Mouse (Mus musculus) midbrain, embryonic 12.5 days (tissue): Measurements from ENCODE around the gene Faap20. TPM values are rescaled to one million over a fixed set of nuclear protein-coding genes. Genes with fewer than 3 reads are reported as not detected.
A peak's percentile ranks its signal among the peaks of the same experiment; 100 is the strongest.

Experiments
- ATAC-seq: fragments of 200-750 bp; cut with Nextera tagmentation; 2 replicates; pipeline ENCODE4 v1.8.0; 2017; ENCODE audit warnings: low read depth, moderate TSS enrichment, moderate library complexity; ENCODE audit not compliant: low FRiP score
- H3K27ac ChIP-seq: fragments of 300-500 bp; sonication (generic); replicated peaks from 2 replicates; pipeline ENCODE4 v1.5.1; 2016; ENCODE audit warnings: mild to moderate bottlenecking
- H3K27me3 ChIP-seq: fragments of 300-500 bp; sonication (generic); 2 replicates; pipeline ENCODE4 v1.6.1; 2016; ENCODE audit warnings: mild to moderate bottlenecking
- H3K36me3 ChIP-seq: fragments of 300-500 bp; sonication (generic); 2 replicates; pipeline ENCODE4 v1.6.1; 2016
- H3K4me1 ChIP-seq: fragments of 300-500 bp; sonication (generic); 2 replicates; pipeline ENCODE4 v1.6.1; 2016
- H3K4me2 ChIP-seq: fragments of 300-500 bp; sonication (generic); replicated peaks from 2 replicates; pipeline ENCODE4 v1.6.1; 2016; ENCODE audit warnings: mild to moderate bottlenecking, moderate library complexity
- H3K4me3 ChIP-seq: fragments of 300-500 bp; sonication (generic); 2 replicates; pipeline ENCODE4 v1.5.1; 2016; ENCODE audit warnings: mild to moderate bottlenecking
- H3K9ac ChIP-seq: fragments of 300-500 bp; sonication (generic); replicated peaks from 2 replicates; pipeline ENCODE4 v1.6.1; 2016; ENCODE audit warnings: mild to moderate bottlenecking, moderate library complexity
- H3K9me3 ChIP-seq: fragments of 300-500 bp; sonication (generic); 2 replicates; pipeline ENCODE4 v1.6.1; 2016; ENCODE audit warnings: mild to moderate bottlenecking
- WGBS: fragments of 180-500 bp; shearing (Covaris S2); methylation state at CpG from one replicate; pipeline ENCODE4 v1.1.7; 2016; 5-methylcytosine and 5-hydroxymethylcytosine counted together
- polyA plus RNA-seq: library from polyadenylated mRNA; unstranded; fragments of >200 nt; fragmentation: Nextera tagmentation; extraction: Ambion mirVana; gene quantifications from 2 replicates; pipeline ENCODE4 v1.2.1, GENCODE M21; 2016

The Faap20 gene
- polyA plus RNA-seq, 1 experiment from 2014 or later = 102 TPM

- Histone ChIP-seq H3K4me1 (no peaks in the 10 kb centered on the region), H3K27me3 (no peaks in the 10 kb centered on the region), H3K4me2 (no peak overlapping the region), H3K4me3 (no peak overlapping the region), H3K9ac (no peak overlapping the region), H3K9me3 (no peaks in the 10 kb centered on the region), H3K36me3 (no peaks in the 10 kb centered on the region), H3K27ac (no peak overlapping the region)
- ATAC-seq = no peak
- WGBS = 84% methylated on average over 4 of the region's 4 CpGs
Observed at GRCm38 (mm10) chr4:155295996-155296395, 46.4 kb downstream of the Faap20 start.

- Histone ChIP-seq H3K9ac (no peak overlapping the region), H3K36me3 (no peaks in the 10 kb centered on the region), H3K4me2 (no peak overlapping the region), H3K27me3 (no peaks in the 10 kb centered on the region), H3K4me3 (no peak overlapping the region), H3K27ac (no peak overlapping the region), H3K4me1 (no peaks in the 10 kb centered on the region; the same call in 1 of the 2 replicates), H3K9me3 (no peaks in the 10 kb centered on the region)
- 62% methylated on average over 2 of the region's 2 CpGs for WGBS
- no peak for ATAC-seq
Observed at GRCm38 (mm10) chr4:155297057-155297456, 47.5 kb downstream of the Faap20 start.

DNA sequence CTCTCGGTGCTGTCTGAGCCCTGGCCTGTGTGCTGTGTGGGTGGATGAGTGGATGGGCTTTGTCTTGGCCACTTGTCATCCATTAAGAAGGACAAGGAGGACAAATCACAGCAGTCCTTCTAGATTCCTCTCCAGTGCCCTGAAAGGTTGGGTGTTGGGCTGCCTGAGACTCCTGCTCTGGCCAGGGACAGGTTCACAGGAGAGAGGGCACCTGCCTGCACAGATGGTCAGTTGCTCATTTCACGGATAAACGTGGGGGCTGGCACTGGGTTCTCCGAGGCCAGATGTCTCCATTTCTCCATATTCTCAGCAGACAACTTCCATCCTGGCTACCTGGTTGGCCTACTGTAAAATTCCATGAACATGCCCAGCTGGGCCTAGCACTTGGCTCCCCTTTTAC, 49.2 kb downstream of the Faap20 start:
- H3K27ac ChIP-seq = no peak overlapping the region
- no peaks in the 10 kb centered on the region for H3K9me3 ChIP-seq
- WGBS = 86% methylated on average over 4 of the region's 4 CpGs
- H3K4me2 ChIP-seq = no peak overlapping the region
- ATAC-seq = no peak
- no peak overlapping the region for H3K9ac ChIP-seq
- H3K4me1 ChIP-seq = no peaks in the 10 kb centered on the region; the same call in 1 of the 2 replicates
- no peak overlapping the region for H3K4me3 ChIP-seq
- no peaks in the 10 kb centered on the region for H3K27me3 ChIP-seq
- H3K36me3 ChIP-seq = no peaks in the 10 kb centered on the region

DNA sequence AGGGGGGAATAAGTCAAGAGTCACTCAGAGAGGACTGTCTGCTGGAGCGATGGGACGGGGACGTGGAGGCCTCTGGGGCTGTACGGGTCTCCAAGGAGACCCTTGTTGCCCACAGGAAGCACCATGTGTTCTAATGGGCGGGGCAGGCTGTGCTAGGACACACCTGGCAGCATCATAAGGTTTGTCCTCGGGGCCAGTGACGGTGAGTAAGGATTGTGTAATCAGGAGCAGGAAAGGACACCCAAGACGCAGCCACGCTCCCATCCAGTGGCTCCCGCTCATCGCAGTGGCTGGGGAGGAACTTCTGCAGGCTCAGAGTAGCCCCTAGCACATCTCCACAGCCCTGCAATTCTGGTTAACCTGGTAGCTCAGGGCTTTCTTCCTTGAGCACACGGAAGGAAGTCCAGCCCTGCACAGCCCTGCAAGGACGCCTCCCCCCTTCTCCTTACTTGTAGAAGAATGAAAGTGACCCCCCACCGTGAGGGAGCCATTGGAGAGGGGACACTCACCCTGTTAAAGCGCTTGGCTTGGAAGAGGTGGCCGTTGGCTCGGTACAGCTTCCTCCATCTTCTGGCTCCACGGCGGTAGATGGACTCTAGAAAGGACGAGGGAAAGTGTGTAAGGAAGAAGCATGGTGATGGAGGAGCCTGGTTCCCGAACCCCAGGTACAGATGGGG, 51.0 kb downstream of the Faap20 start:
- Histone ChIP-seq H3K27me3 (no peaks in the 10 kb centered on the region), H3K9ac (no peak overlapping the region), H3K27ac (no peak overlapping the region), H3K4me3 (no peak overlapping the region), H3K4me2 (no peak overlapping the region), H3K4me1 (peaks cover 8% of the 10 kb centered on the region), H3K36me3 (no peaks in the 10 kb centered on the region), H3K9me3 (no peaks in the 10 kb centered on the region)
- WGBS = 80% methylated on average over 21 of the region's 21 CpGs
- no peak for ATAC-seq

DNA sequence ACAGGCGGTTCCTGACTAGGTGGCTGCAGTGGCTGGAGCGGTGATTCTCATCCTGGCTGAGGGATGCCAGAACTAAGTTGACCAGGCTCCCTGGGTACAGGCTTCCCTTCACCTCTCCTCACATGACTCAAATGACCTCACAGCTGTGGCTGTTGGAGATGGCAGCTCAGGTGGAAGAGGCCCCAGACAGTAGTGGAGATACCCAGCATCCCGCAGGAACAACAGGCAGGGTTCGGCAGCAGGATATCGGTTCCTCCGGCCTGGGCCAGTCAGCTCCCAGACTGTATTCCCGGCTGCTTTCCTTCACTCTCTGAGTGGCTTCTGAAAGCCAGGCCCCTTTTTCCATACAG, 51.5 kb downstream of the Faap20 start:
- ATAC-seq = no peak
- Histone ChIP-seq H3K36me3 (no peaks in the 10 kb centered on the region), H3K9ac (no peak overlapping the region), H3K4me1 (peaks cover 13% of the 10 kb centered on the region), H3K4me3 (no peak overlapping the region), H3K9me3 (no peaks in the 10 kb centered on the region), H3K4me2 (no peak overlapping the region), H3K27me3 (no peaks in the 10 kb centered on the region), H3K27ac (no peak overlapping the region)
- 90% methylated on average over 7 of the region's 7 CpGs for WGBS

DNA sequence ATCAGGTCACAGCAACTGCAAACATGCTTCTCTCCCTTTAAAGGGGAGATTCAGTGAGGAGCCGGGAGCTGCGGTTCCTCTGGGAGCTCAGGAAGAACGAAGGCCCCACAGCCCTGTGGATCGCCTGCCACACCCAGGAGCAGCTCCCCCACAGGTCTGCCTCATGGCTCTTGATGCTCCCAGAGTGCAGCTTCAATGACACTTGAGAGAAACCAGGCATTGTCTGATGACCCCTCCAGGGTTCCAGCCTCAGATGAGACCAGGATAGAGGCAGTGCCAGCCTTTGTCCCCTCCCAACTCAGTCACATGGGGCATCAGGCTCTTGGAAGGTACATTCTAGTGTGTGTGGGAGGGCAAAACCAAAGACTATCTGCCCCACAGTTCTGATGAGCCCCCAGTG, 52.4 kb downstream of the Faap20 start:
- Histone ChIP-seq H3K27me3 (0 out of 2 replicates have a peak, but pooled peaks cover 4% of the 10 kb centered on the region), H3K27ac (no peak overlapping the region), H3K9me3 (no peaks in the 10 kb centered on the region), H3K4me2 (no peak overlapping the region), H3K4me1 (peaks cover 22% of the 10 kb centered on the region), H3K36me3 (no peaks in the 10 kb centered on the region), H3K4me3 (no peak overlapping the region), H3K9ac (no peak overlapping the region)
- WGBS = 67% methylated on average over 4 of the region's 4 CpGs
- ATAC-seq = no peak

DNA sequence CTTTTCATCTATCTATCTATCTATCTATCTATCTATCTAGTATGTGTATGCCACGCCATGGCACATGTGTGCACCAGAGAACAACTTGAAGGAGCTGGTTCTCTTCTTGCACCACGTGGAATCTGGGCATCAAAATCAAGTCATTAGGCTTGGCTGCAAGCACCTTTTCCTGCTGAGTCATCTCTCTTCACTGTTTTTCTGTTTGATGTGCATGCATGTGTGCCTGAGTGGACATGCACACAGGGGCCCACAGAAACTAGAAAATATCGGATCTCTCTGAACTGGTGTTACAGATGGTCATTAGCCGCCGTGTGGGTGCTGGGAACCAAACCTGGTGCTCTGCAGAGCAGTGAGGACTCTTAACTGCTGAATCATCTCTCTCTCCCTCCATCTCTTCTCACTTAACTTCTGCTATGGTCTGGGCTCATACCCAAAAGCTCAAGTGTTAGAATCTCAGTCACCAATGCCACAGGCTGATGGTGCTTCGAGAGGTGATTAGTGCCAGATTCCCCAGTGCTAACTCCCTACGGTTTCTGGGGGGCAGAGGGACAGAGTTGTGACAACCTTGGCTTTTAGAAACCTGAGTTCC, 55.0 kb downstream of the Faap20 start:
- no peak for ATAC-seq
- Histone ChIP-seq H3K4me1 (peaks cover 36% of the 10 kb centered on the region), H3K27me3 (0 out of 2 replicates have a peak, but pooled peaks cover 13% of the 10 kb centered on the region), H3K9me3 (no peaks in the 10 kb centered on the region), H3K4me2 (no peak overlapping the region), H3K27ac (no peak overlapping the region), H3K4me3 (no peak overlapping the region), H3K36me3 (no peaks in the 10 kb centered on the region), H3K9ac (no peak overlapping the region)
- WGBS = 93% methylated on average over 7 of the region's 7 CpGs

GRCm38 (mm10) chr4:155305531-155306031, 56.0 kb downstream of the Faap20 start:
- Histone ChIP-seq H3K36me3 (no peaks in the 10 kb centered on the region), H3K27me3 (0 out of 2 replicates have a peak, but pooled peaks cover 13% of the 10 kb centered on the region), H3K9ac (no peak overlapping the region), H3K4me3 (no peak overlapping the region), H3K27ac (peak overlapping the region; percentile 31), H3K9me3 (no peaks in the 10 kb centered on the region), H3K4me2 (no peak overlapping the region), H3K4me1 (peaks cover 36% of the 10 kb centered on the region)
- peak; percentile 24; the same call in 1 of the 2 replicates for ATAC-seq
- WGBS = 49% methylated on average over 8 of the region's 8 CpGs

Other genes with a start within 250 kb of the Faap20 start
- 3.6 and 3.7 TPM in 2 replicates for gene Plch2, start 193.0 kb upstream of the Faap20 start, polyA plus RNA-seq
- 16.0 and 19.2 TPM in 2 replicates for gene Pex10, start 182.8 kb upstream of the Faap20 start, polyA plus RNA-seq
- 122 and 132 TPM in 2 replicates for gene Rer1, start 163.4 kb upstream of the Faap20 start, polyA plus RNA-seq
- gene Morn1, start 163.2 kb upstream of the Faap20 start, polyA plus RNA-seq = 5.6 and 5.7 TPM in 2 replicates
- gene Ski, start 27.2 kb upstream of the Faap20 start, polyA plus RNA-seq = 11.2 and 12.2 TPM in 2 replicates
- 30.9 and 32.6 TPM in 2 replicates for gene Prkcz, start 111.6 kb downstream of the Faap20 start, polyA plus RNA-seq
- 0.27 TPM in 1 of 2 replicates, not detected in the other for gene Gabrd, start 148.3 kb downstream of the Faap20 start, polyA plus RNA-seq
- gene Cfap74, start 159.4 kb downstream of the Faap20 start, polyA plus RNA-seq = 5.6 and 6.9 TPM in 2 replicates
- gene Tmem52, start 219.3 kb downstream of the Faap20 start, polyA plus RNA-seq = 0.20 TPM in 1 of 2 replicates, not detected in the other
- gene Gnb1, start 241.6 kb downstream of the Faap20 start, polyA plus RNA-seq = 751 and 797 TPM in 2 replicates